Mouse (Mus musculus): Measurements from ENCODE around the gene Adcy2.
A peak's percentile ranks its signal among the peaks of the same experiment; 100 is the strongest.

Gene Adcy2

DNA sequence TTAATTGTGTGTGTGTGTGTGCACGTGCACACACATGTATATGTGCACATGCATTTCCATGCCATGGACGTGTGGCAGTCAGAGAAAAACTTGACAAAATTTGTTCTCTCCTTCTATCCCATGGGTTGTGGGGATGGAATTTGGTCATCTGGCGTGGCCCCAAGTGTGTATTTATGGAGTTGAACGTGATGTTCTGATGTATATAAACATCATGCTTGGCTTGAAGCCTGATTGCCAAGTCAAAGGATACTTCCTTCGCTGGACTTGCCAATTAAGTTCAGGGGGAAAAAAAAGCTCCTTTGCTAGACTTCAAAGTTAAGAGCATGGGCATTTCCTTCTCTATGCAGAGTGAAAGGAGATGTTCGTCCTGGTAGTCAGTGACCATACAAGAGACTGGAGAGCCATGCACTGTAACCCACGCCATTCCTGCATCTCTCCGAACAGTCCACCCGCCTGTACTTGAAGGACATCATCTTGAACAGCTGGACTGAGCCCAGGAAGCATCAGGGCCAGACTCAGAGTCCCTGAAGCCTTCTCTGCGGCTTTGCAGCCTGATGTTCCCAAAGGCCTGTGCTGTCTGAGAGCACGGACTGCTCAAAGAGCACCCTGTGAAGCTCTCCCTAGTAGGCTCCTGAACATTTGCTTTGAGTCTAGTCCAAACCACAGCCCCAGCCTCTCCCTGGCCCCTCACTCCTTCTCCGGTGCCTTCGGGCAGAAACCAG lies 178.3 kb downstream of the Adcy2 start:
- DNase-seq, result no peak

- DNase-seq, result peak; percentile 91
These were observed 183.4 kb downstream of the Adcy2 start for GRCm38 (mm10) chr13:68815704-68816477.

DNA sequence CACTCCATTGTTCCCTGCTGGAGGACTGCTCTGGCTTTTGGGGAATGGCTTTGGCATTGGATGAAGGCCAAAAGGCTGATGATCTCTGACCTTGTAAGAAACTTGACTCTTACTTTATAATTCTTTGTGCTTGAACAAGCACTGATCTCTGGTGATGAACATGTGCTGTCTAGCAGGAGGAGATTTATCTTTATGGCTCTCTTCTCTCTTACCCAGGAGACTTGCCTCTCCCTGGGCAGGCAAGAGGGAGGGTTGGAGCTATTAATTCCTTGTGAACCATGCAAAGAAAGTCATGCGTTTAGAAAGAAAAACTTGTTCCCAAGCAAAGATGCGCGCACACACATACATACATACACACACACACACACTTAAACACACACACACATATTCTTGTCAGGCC lies 188.2 kb downstream of the Adcy2 start:
- DNase-seq, result no peak

GRCm38 (mm10) chr13:68799777-68800176 lies 199.6 kb downstream of the Adcy2 start:
- no peak for DNase-seq

GRCm38 (mm10) chr13:68793286-68793685 lies 206.1 kb downstream of the Adcy2 start:
- no peak for DNase-seq

- DNase-seq, result peak; percentile 19
These were observed 211.9 kb downstream of the Adcy2 start for GRCm38 (mm10) chr13:68787286-68788061.

DNA sequence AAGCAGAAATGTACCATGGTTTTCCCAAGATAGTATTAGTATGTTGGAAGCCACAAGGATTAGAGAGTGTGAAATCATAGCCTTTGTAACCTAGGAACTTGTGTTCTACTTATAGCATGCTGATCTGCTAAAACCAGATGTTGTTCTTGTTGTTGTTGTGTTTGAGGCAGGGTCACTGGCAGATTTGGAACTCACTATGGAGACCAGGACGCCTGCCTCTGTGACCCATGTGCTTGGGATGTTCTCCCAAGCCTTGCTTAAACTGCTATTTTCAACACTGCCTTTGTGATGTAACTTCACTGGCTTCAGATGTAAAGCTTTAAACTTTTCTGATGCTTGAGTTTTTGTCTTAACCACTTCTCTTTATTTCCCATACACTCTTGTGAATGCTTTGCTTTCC lies 216.2 kb downstream of the Adcy2 start:
- DNase-seq, result no peak

- DNase-seq, result no peak
These were observed 221.2 kb downstream of the Adcy2 start for GRCm38 (mm10) chr13:68778011-68778672.

GRCm38 (mm10) chr13:68773599-68774211 lies 225.6 kb downstream of the Adcy2 start:
- no peak for DNase-seq

- DNase-seq, result no peak
These were observed 230.8 kb downstream of the Adcy2 start for GRCm38 (mm10) chr13:68768588-68768987.

GRCm38 (mm10) chr13:68765896-68766578 lies 233.3 kb downstream of the Adcy2 start:
- no peak for DNase-seq

DNA sequence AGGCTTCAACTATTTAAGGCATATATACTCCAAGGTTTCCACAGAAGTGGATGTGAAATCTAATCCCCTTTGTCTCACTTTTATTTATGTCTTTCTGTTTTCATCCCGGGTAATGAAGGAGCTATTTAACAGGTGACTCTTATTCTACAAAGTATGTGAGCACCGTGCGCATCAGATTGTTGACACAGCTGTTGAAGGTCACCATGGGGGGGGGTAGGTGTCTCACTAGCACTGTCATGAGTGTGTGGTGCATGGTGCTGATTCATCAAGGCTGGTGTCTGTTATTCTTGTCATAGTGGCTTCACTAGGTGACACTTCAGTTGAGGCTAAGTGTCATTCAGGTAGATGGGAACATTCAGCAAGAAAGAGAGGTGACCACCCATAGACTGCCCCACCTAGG lies 234.7 kb downstream of the Adcy2 start:
- no peak for DNase-seq

DNA sequence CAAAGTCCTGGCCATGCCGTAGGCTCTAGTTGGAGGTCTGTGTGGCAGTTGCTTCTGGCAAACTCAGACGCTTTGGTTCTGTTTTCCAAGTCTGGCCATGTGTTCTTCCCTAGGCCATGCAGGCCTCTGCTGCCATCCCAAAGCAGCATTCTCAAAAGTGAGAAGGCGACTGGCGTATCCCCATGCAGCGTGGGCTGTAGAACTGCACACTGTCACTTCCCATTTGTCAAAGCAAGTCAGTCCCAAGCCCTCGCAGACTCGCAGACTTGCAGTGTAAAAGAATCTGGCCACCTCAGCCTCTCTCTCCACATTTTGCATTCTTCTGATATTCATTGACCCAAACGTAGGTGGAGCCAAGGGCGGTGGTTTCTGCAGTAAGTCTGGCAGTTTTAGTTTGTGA lies 249.5 kb downstream of the Adcy2 start:
- DNase-seq, result peak; percentile 79

- DNase-seq, result no peak
These were observed 250.0 kb downstream of the Adcy2 start for GRCm38 (mm10) chr13:68749370-68749769.

DNA sequence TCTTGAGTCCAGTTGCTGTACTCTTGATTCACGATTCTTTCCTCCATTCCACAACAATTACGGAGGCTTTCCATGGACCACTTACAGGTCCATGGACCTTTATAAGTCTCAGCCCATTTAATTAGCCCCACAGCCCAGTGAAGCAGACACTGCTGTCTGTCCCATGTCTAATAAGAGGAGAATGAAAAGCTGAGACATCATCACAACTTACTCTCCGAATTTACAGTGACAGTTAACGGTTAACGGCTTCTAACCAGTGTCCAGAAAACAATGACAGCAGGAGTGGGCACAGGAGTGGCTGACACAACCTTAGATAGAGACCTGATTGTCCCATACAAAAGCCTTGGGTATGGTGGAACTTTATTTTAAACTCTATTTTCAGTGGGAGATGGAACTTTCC lies 253.9 kb downstream of the Adcy2 start:
- DNase-seq, result no peak

- DNase-seq, result no peak
These were observed 286.7 kb downstream of the Adcy2 start for GRCm38 (mm10) chr13:68712661-68713060.

- peak; percentile 77 for DNase-seq
These were observed 292.0 kb downstream of the Adcy2 start for GRCm38 (mm10) chr13:68707296-68707747.

DNA sequence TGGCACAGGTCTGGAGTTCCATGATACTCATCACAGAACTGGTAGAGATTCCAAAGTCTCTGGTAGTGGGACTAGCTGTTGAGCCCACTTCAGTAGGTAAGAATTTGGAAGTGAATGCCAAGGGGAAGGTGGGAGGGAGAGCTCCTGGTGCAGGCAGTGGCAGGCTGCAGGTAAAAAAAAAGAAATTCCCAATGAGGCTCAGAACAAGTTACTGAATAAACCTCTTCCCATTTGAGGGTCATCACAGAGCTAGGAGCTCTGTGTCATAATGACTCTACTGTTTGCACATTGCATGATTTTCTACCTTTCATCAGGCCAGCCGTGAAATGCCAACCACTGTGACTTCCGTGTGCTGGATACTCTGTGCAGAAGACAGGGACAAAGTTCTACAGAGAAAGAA lies 314.4 kb downstream of the Adcy2 start:
- DNase-seq, result no peak

GRCm38 (mm10) chr13:68680429-68680828 lies 318.9 kb downstream of the Adcy2 start:
- no peak for DNase-seq

- no peak for DNase-seq
These were observed 356.6 kb downstream of the Adcy2 start for GRCm38 (mm10) chr13:68642786-68643185.

GRCm38 (mm10) chr13:68627041-68627440 lies 372.3 kb downstream of the Adcy2 start:
- DNase-seq, result no peak

- no peak for DNase-seq
These were observed 376.5 kb downstream of the Adcy2 start for GRCm38 (mm10) chr13:68622792-68623191.

Data from right cerebral cortex, adult 18-20 months (tissue).